Mouse (Mus musculus): ENCODE measurements around the gene Cylc2.

The Cylc2 gene

GRCm38 (mm10) chr4:51216378-51216777 is at the start of gene Cylc2:
Gene Cylc2, plus strand, starts transcription at chr4:51216678.
- no peak for DNase-seq
